Mouse (Mus musculus) 416B (cell line): Measurements from ENCODE around the gene Vmn1r148.
"Not testable (repeated sequence)": the region's sequence is repeated elsewhere in the genome, so short reads cannot be mapped to it uniquely, and the experiment has no call there.

Experiments
- DNase-seq: peaks from one replicate; pipeline ENCODE4 v3.0.0; 2011; ENCODE audit warnings: low read depth

Vmn1r148 gene

GRCm38 (mm10) chr7:22413283-22413682 is at the start of gene Vmn1r148:
Vmn1r148 (plus strand) TSS chr7:22413583.
- not testable (repeated sequence) for DNase-seq

- not testable (repeated sequence) for DNase-seq
These were observed 42.4 kb upstream of the Vmn1r148 start, which contains the start of gene Gm8660 for GRCm38 (mm10) chr7:22370939-22371338. Gm8660 (minus strand) TSS chr7:22371039.

GRCm38 (mm10) chr7:22438129-22438528 is 24.7 kb downstream of the Vmn1r148 start, which contains the start of gene Vmn1r149:
Vmn1r149 (minus strand) TSS chr7:22438229.
- not testable (repeated sequence) for DNase-seq

DNA sequence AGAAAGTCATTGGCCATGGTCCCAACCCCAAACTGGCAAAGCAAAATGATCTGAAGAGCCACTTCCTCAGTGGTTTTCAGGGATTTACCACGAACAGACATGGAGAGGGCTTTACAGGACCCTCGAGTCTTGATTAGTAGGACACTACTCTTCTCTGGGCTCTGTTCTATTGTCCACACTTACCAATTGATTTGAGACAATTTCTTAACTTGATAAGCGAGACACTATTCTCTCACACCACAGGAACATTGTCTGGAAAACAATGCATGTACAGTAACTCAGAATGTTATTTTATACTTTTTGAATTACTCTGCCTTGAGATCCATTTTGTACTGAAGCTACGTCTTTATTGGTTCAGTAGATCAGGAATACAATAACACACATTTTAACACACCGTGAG is 50.6 kb downstream of the Vmn1r148 start, which contains the start of gene Gm10665:
TSS of gene Gm10665 (minus strand) at position 101 of the 400 bp plus-strand sequence.
- DNase-seq, result not testable (repeated sequence)
